Mouse (Mus musculus): Measurements from ENCODE around the gene Cnp. TPM values are rescaled to one million over a fixed set of nuclear protein-coding genes. Genes with fewer than 3 reads are reported as not detected.

The Cnp gene
- total and polyA plus RNA-seq, 3 experiments: 19.0 to 20.8 TPM; not detected in 1

DNA sequence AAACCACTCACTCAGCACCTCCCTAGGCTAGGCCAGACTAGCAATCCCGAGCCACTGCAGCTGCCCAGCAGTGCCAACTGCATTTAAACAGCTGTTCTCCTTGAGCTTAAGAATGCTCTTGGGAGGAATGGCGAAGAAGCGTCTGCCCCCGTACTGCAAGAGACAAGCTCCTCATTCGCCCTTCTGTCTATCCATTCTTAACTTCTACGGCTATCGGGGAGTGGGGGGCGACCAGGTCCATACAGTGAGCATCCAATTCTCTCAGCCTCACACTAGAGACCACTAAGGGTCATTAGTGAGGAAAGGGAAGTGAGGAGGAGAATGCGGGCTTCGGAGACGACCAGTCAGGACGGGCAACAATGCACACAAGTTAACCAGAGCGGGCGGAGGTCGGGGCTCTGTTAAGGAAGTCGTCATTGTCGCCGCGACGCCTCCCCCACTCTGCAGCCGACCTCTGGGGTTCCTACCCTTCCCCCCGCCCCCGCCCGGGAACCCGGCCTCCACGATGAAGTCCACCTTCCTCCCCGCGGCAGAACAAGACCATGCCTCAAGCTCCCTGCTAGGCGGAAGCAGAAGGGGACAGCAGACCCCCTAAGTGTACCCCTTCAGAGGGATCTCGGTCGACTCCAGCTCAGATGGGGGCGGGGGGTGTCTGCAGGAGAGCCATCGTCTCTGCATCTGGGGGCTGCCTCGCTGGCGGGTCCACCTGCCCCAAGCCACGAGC lies 44.2 kb downstream of the Cnp start, which contains the start of gene Nkiras2 (continued):
- TF ChIP-seq MEF2A (IDR thresholded peaks at IDR 0.05; ENCODE audit: extremely low read depth, insufficient replicate concordance, low read depth, low read length, poor library complexity, severe bottlenecking) (no peak), TAL1 (IDR thresholded peaks at IDR 0.05; ENCODE audit: low read length) (no peak), MXI1 (IDR thresholded peaks at IDR 0.05; ENCODE audit: low read depth, low read length) (peak; percentile 87), CHD1 (IDR thresholded peaks at IDR 0.05; ENCODE audit: low read depth, low read length) (no peak), CHD2 (IDR thresholded peaks at IDR 0.05; ENCODE audit: low read length) (no peak; the same call in 1 of the 2 replicates), ZNF384 (IDR thresholded peaks at IDR 0.05; ENCODE audit: low read depth, low read length) (no peak), POLR2AphosphoS2 (IDR thresholded peaks at IDR 0.05; ENCODE audit: low read length) (no peak; the same call in none of the 2 replicates), MYB (IDR thresholded peaks at IDR 0.05; ENCODE audit: low read depth, low read length) (no peak), SIN3A (IDR thresholded peaks at IDR 0.05; ENCODE audit: low read length) (peak; percentile 89), MYC (IDR thresholded peaks at IDR 0.05; ENCODE audit: low read depth, low read length) (peak; percentile 12; the same call in 1 of the 2 replicates), RAD21 (IDR thresholded peaks at IDR 0.05; ENCODE audit: low read depth, low read length) (no peak), EP300 (IDR thresholded peaks at IDR 0.05; ENCODE audit: low read depth in 1 of 2, low read length in 2 of 2) (peak in 1 of 2 experiments; percentile 32; a peak in 2 of 4 replicates)

DNA sequence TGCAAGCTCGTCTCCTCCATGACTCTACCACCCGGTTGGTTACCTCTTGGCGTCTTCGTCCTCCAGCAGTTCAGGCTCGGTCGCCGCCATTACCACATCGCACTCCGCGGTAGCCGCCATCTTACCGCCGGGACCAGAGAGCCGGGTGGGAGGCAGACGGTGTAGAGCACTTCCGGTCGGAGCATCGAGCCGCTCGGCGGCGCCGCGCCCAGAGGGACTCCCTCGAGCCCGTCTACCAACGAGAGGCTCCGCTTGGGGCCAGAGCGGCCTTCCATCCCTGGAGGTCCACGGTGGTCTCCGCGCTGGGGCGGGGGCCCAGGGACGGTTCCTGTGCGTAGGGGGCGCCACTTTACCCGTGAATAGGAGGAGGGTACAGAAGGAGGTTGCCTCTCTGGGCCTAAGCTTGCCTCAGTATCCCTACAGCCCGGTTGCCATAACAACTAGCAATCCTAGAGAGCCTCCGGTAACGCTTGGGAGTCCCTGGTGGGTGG lies 44.8 kb downstream of the Cnp start:
- no peaks in the 10 kb centered on the region for H3K9me3 ChIP-seq (replicated peaks; ENCODE audit: insufficient read depth, low read length)
- H3K4me3 ChIP-seq (ENCODE audit: control insufficient read depth in 1 of 2, insufficient read depth in 1 of 2, low read depth in 2 of 2, low read length in 2 of 2): peak overlapping the region; percentile 87 to 94
- no peaks in the 10 kb centered on the region for H3K27me3 ChIP-seq (ENCODE audit: control insufficient read depth in 1 of 2, insufficient read depth in 2 of 2, low read length in 2 of 2)
- peak overlapping the region; percentile 86 for H3K27ac ChIP-seq (ENCODE audit: control insufficient read depth, low read depth, low read length)
- peaks cover 5 to 30% of the 10 kb centered on the region in 2 experiments for H3K4me1 ChIP-seq (ENCODE audit: control insufficient read depth in 1 of 2, insufficient read depth in 2 of 2, low read length in 2 of 2)
- DNase-seq (ENCODE audit: low read depth, low spot score): peak; percentile 98
- peak overlapping the region; percentile 94 for H3K9ac ChIP-seq (ENCODE audit: control insufficient read depth, low read depth, low read length, poor library complexity, severe bottlenecking)
- peaks cover 4 to 32% of the 10 kb centered on the region in 2 experiments for H3K36me3 ChIP-seq (ENCODE audit: control insufficient read depth in 1 of 2, insufficient read depth in 2 of 2, low read length in 2 of 2)
- H3K79me2 ChIP-seq (ENCODE audit: control insufficient read depth, insufficient read depth, low read length, poor library complexity): peaks cover 51% of the 10 kb centered on the region
- TF ChIP-seq ZNF384 (IDR thresholded peaks at IDR 0.05; ENCODE audit: low read depth, low read length) (no peak), TCF12 (IDR thresholded peaks at IDR 0.05; ENCODE audit: low read depth, low read length) (peak; percentile 67), GATA1 (IDR thresholded peaks at IDR 0.05; ENCODE audit: low read depth, low read length) (no peak), RAD21 (IDR thresholded peaks at IDR 0.05; ENCODE audit: low read depth, low read length) (no peak), JUND (IDR thresholded peaks at IDR 0.05; ENCODE audit: low read depth, low read length) (no peak), CTCF (IDR thresholded peaks at IDR 0.05 in 2 of 3, conservative IDR thresholded peaks at IDR 0.05 in 1 of 3; ENCODE audit: control insufficient read depth in 1 of 3, insufficient read depth in 1 of 3, low read depth in 2 of 3, low read length in 3 of 3, poor library complexity in 1 of 3, severe bottlenecking in 1 of 3) (peak in 2 of 3 experiments; percentile 37 to 55; a peak in 4 of 6 replicates), ETS1 (IDR thresholded peaks at IDR 0.05; ENCODE audit: low read depth, low read length) (no peak; the same call in 1 of the 2 replicates), BHLHE40 (IDR thresholded peaks at IDR 0.05; ENCODE audit: borderline replicate concordance, low read depth, low read length) (no peak), SMC3 (IDR thresholded peaks at IDR 0.05; ENCODE audit: low read depth, low read length) (no peak), NRF1 (IDR thresholded peaks at IDR 0.05; ENCODE audit: insufficient read depth, low read depth, low read length, poor library complexity, severe bottlenecking) (peak; percentile 49; the same call in 1 of the 2 replicates), NELFE (IDR thresholded peaks at IDR 0.05; ENCODE audit: low read depth, low read length) (peak; percentile 52), KAT2A (conservative IDR thresholded peaks at IDR 0.05; ENCODE audit: low read depth, low read length) (peak; percentile 48; the same call in 1 of the 2 replicates), GABPA (IDR thresholded peaks at IDR 0.05; ENCODE audit: low read depth, low read length) (peak; percentile 59; the same call in 1 of the 2 replicates), MAZ (IDR thresholded peaks at IDR 0.05; ENCODE audit: low read depth, low read length) (peak; percentile 77; the same call in 1 of the 2 replicates), POLR2AphosphoS2 (IDR thresholded peaks at IDR 0.05; ENCODE audit: low read length) (peak; percentile 68; the same call in 1 of the 2 replicates), USF2 (IDR thresholded peaks at IDR 0.05; ENCODE audit: borderline replicate concordance in 1 of 2, insufficient read depth in 1 of 2, low read depth in 1 of 2, low read length in 2 of 2) (no peak), TAL1 (IDR thresholded peaks at IDR 0.05; ENCODE audit: low read length) (no peak), TBP (IDR thresholded peaks at IDR 0.05; ENCODE audit: low read depth, low read length) (peak; percentile 83), UBTF (IDR thresholded peaks at IDR 0.05; ENCODE audit: borderline replicate concordance, insufficient read depth, low read depth, low read length) (0 out of 2 replicates have a peak, but pooled peaks have one; percentile 61), ZKSCAN1 (IDR thresholded peaks at IDR 0.05; ENCODE audit: low read depth, low read length) (no peak), MXI1 (IDR thresholded peaks at IDR 0.05; ENCODE audit: low read depth, low read length) (peak; percentile 24; the same call in 1 of the 2 replicates), POLR2A (IDR thresholded peaks at IDR 0.05; ENCODE audit: control insufficient read depth in 1 of 2, insufficient read depth in 1 of 2, low read depth in 1 of 2, low read length in 2 of 2, poor library complexity in 1 of 2) (peak; percentile 70 to 82; a peak in 3 of 4 replicates), MEF2A (IDR thresholded peaks at IDR 0.05; ENCODE audit: extremely low read depth, insufficient replicate concordance, low read depth, low read length, poor library complexity, severe bottlenecking) (no peak), ELF1 (IDR thresholded peaks at IDR 0.05; ENCODE audit: low read depth, low read length) (peak; percentile 76), E2F4 (IDR thresholded peaks at IDR 0.05; ENCODE audit: borderline replicate concordance, low read depth, low read length) (0 out of 2 replicates have a peak, but pooled peaks have one; percentile 1)

Measured in MEL (cell line).